Mouse (Mus musculus): ENCODE measurements around the gene Cpne1.

DNA sequence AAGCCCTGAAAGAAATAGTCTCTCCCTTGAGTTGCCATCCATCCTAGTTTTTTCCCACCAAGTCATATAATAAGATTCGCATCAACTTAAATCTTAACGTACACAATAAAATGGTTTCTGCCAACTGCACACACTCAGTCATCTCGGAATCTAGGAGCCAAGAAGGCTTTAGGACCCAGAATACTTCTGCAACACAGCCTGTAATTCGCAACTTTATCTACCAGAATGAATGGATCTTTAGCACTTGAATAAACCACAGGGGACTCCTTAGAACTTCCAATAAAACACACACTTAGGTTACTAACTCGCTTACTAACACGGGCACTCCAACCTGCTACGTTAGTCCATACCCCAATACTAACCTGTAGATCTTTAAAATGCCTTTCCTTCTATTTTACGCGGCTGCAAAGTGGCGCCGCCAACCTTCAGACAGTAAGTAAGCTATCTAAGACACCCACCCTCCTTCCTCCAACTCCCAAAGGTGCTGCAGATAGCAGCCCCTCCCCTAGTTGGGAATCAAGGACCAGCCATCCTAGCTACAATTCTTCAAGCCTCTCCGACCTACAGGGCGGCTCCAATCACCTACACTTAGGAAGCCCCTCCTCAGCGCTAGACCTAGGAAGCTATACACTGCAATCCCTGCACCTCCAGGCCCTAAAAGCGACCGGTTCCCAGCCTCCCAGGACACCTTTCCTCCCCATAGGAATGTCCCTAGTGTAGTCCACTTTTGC, 973 bp downstream of the Cpne1 start:
- no peak for TF ChIP-seq CTCF (IDR thresholded peaks at IDR 0.05; ENCODE audit: borderline replicate concordance, control insufficient read depth, extremely low read depth, insufficient read depth, low read length, poor library complexity)
- TF ChIP-seq POLR2A (IDR thresholded peaks at IDR 0.05; ENCODE audit: control insufficient read depth, extremely low read depth, insufficient read depth, low read length, poor library complexity), result no peak
